Mouse (Mus musculus): ENCODE data around the gene Slc24a3. TPM values are rescaled to one million over a fixed set of nuclear protein-coding genes. Genes with fewer than 3 reads are reported as not detected.
A peak's percentile ranks its signal among the peaks of the same experiment; 100 is the strongest.

The Slc24a3 gene
- polyA plus RNA-seq, 1 experiment from 2014 or later, result 2.5 TPM

GRCm38 (mm10) chr2:145165854-145166253 is 1.7 kb upstream of the Slc24a3 start:
- H3K4me2 ChIP-seq, result no peak overlapping the region
- peaks cover 14% of the 10 kb centered on the region for H3K4me1 ChIP-seq
- H3K27me3 ChIP-seq, result peaks cover 13% of the 10 kb centered on the region
- no peaks in the 10 kb centered on the region for H3K9me3 ChIP-seq
- ATAC-seq (ENCODE audit: low FRiP score), result no peak
- WGBS, result 90% methylated on average over 6 of the region's 6 CpGs
- no peak overlapping the region for H3K4me3 ChIP-seq (replicated peaks)
- no peak overlapping the region for H3K9ac ChIP-seq
- H3K27ac ChIP-seq, result no peak overlapping the region
- H3K36me3 ChIP-seq (replicated peaks), result no peaks in the 10 kb centered on the region

- H3K27ac ChIP-seq, result peak overlapping the region; percentile 82
- H3K4me3 ChIP-seq (replicated peaks), result peak overlapping the region; percentile 81
- ATAC-seq (ENCODE audit: low FRiP score), result peak; percentile 75
- peak overlapping the region; percentile 93 for H3K4me2 ChIP-seq
- no peaks in the 10 kb centered on the region for H3K9me3 ChIP-seq
- WGBS, result under 1% methylated on average over 37 of the region's 38 CpGs
- peaks cover 13% of the 10 kb centered on the region for H3K27me3 ChIP-seq
- H3K4me1 ChIP-seq, result peaks cover 14% of the 10 kb centered on the region
- H3K36me3 ChIP-seq (replicated peaks), result no peaks in the 10 kb centered on the region
- H3K9ac ChIP-seq, result peak overlapping the region; percentile 82
These were observed 397 bp upstream of the Slc24a3 start for GRCm38 (mm10) chr2:145167051-145167663.

GRCm38 (mm10) chr2:145168405-145168971 is 934 bp downstream of the Slc24a3 start:
- H3K4me2 ChIP-seq, result peak overlapping the region; percentile 93
- peak overlapping the region; percentile 82 for H3K27ac ChIP-seq
- no peaks in the 10 kb centered on the region for H3K36me3 ChIP-seq (replicated peaks)
- H3K27me3 ChIP-seq, result peaks cover 13% of the 10 kb centered on the region
- H3K9ac ChIP-seq, result peak overlapping the region; percentile 82
- peak; percentile 31 for ATAC-seq (ENCODE audit: low FRiP score)
- peak overlapping the region; percentile 81 for H3K4me3 ChIP-seq (replicated peaks)
- 8% methylated on average over 10 of the region's 10 CpGs for WGBS
- H3K4me1 ChIP-seq, result peaks cover 14% of the 10 kb centered on the region
- H3K9me3 ChIP-seq, result no peaks in the 10 kb centered on the region

- H3K9ac ChIP-seq, result no peak overlapping the region
- H3K4me1 ChIP-seq, result peaks cover 9% of the 10 kb centered on the region
- peaks cover 10% of the 10 kb centered on the region for H3K27me3 ChIP-seq
- H3K9me3 ChIP-seq, result no peaks in the 10 kb centered on the region
- no peak overlapping the region for H3K4me3 ChIP-seq (replicated peaks)
- no peaks in the 10 kb centered on the region for H3K36me3 ChIP-seq (replicated peaks)
- H3K4me2 ChIP-seq, result no peak overlapping the region
- 91% methylated on average over 4 of the region's 4 CpGs for WGBS
- no peak overlapping the region for H3K27ac ChIP-seq
- no peak for ATAC-seq (ENCODE audit: low FRiP score)
These were observed 5.6 kb downstream of the Slc24a3 start for GRCm38 (mm10) chr2:145172978-145173655.

GRCm38 (mm10) chr2:145175036-145175435 is 7.5 kb downstream of the Slc24a3 start:
- H3K9me3 ChIP-seq, result no peaks in the 10 kb centered on the region
- H3K4me2 ChIP-seq, result no peak overlapping the region
- no peaks in the 10 kb centered on the region for H3K27me3 ChIP-seq
- no peaks in the 10 kb centered on the region for H3K4me1 ChIP-seq
- WGBS, result 85% methylated on average over 7 of the region's 7 CpGs
- H3K4me3 ChIP-seq (replicated peaks), result no peak overlapping the region
- H3K27ac ChIP-seq, result no peak overlapping the region
- H3K36me3 ChIP-seq (replicated peaks), result no peaks in the 10 kb centered on the region
- H3K9ac ChIP-seq, result no peak overlapping the region
- ATAC-seq (ENCODE audit: low FRiP score), result no peak

GRCm38 (mm10) chr2:145182410-145182809 is 14.9 kb downstream of the Slc24a3 start:
- WGBS, result 64% methylated on average over 8 of the region's 8 CpGs
- H3K4me2 ChIP-seq, result no peak overlapping the region
- H3K36me3 ChIP-seq (replicated peaks), result no peaks in the 10 kb centered on the region
- H3K27me3 ChIP-seq, result no peaks in the 10 kb centered on the region
- H3K4me1 ChIP-seq, result no peaks in the 10 kb centered on the region
- no peak for ATAC-seq (ENCODE audit: low FRiP score)
- H3K4me3 ChIP-seq (replicated peaks), result no peak overlapping the region
- no peaks in the 10 kb centered on the region for H3K9me3 ChIP-seq
- H3K27ac ChIP-seq, result no peak overlapping the region
- no peak overlapping the region for H3K9ac ChIP-seq

- Histone ChIP-seq H3K4me2 (no peak overlapping the region), H3K9me3 (no peaks in the 10 kb centered on the region), H3K27me3 (no peaks in the 10 kb centered on the region), H3K4me3 (replicated peaks) (no peak overlapping the region), H3K9ac (no peak overlapping the region), H3K4me1 (no peaks in the 10 kb centered on the region), H3K36me3 (replicated peaks) (no peaks in the 10 kb centered on the region), H3K27ac (no peak overlapping the region)
- WGBS, result 75% methylated on average over 2 of the region's 2 CpGs
- ATAC-seq (ENCODE audit: low FRiP score), result no peak
These were observed 21.3 kb downstream of the Slc24a3 start for GRCm38 (mm10) chr2:145188828-145189227.

- WGBS, result 78% methylated on average over 3 of the region's 3 CpGs
- no peaks in the 10 kb centered on the region for H3K36me3 ChIP-seq (replicated peaks)
- H3K4me3 ChIP-seq (replicated peaks), result no peak overlapping the region
- H3K27ac ChIP-seq, result no peak overlapping the region
- H3K27me3 ChIP-seq, result no peaks in the 10 kb centered on the region
- ATAC-seq (ENCODE audit: low FRiP score), result no peak
- no peaks in the 10 kb centered on the region for H3K4me1 ChIP-seq
- no peak overlapping the region for H3K4me2 ChIP-seq
- no peak overlapping the region for H3K9ac ChIP-seq
- no peaks in the 10 kb centered on the region for H3K9me3 ChIP-seq
These were observed 28.5 kb downstream of the Slc24a3 start for GRCm38 (mm10) chr2:145196043-145196442.

GRCm38 (mm10) chr2:145196501-145197042 is 29.0 kb downstream of the Slc24a3 start:
- H3K4me2 ChIP-seq, result no peak overlapping the region
- no peak overlapping the region for H3K9ac ChIP-seq
- ATAC-seq (ENCODE audit: low FRiP score), result no peak
- H3K9me3 ChIP-seq, result no peaks in the 10 kb centered on the region
- H3K27ac ChIP-seq, result no peak overlapping the region
- WGBS, result 92% methylated on average over 7 of the region's 7 CpGs
- H3K36me3 ChIP-seq (replicated peaks), result no peaks in the 10 kb centered on the region
- H3K27me3 ChIP-seq, result no peaks in the 10 kb centered on the region
- H3K4me3 ChIP-seq (replicated peaks), result no peak overlapping the region
- no peaks in the 10 kb centered on the region for H3K4me1 ChIP-seq

GRCm38 (mm10) chr2:145197076-145197475 is 29.5 kb downstream of the Slc24a3 start:
- Histone ChIP-seq H3K4me2 (no peak overlapping the region), H3K27me3 (no peaks in the 10 kb centered on the region), H3K4me1 (no peaks in the 10 kb centered on the region), H3K27ac (no peak overlapping the region), H3K9ac (no peak overlapping the region), H3K4me3 (replicated peaks) (no peak overlapping the region), H3K9me3 (no peaks in the 10 kb centered on the region), H3K36me3 (replicated peaks) (no peaks in the 10 kb centered on the region)
- WGBS, result 90% methylated on average over 4 of the region's 4 CpGs
- ATAC-seq (ENCODE audit: low FRiP score), result no peak

GRCm38 (mm10) chr2:145213587-145213986 is 46.0 kb downstream of the Slc24a3 start:
- Histone ChIP-seq H3K4me3 (replicated peaks) (no peak overlapping the region), H3K36me3 (replicated peaks) (no peaks in the 10 kb centered on the region), H3K4me2 (no peak overlapping the region), H3K4me1 (no peaks in the 10 kb centered on the region), H3K27me3 (no peaks in the 10 kb centered on the region), H3K27ac (no peak overlapping the region), H3K9ac (no peak overlapping the region), H3K9me3 (no peaks in the 10 kb centered on the region)
- ATAC-seq (ENCODE audit: low FRiP score), result no peak
- 96% methylated on average over 11 of the region's 11 CpGs for WGBS

GRCm38 (mm10) chr2:145214086-145214831 is 46.7 kb downstream of the Slc24a3 start:
- no peak overlapping the region for H3K4me3 ChIP-seq (replicated peaks)
- no peak overlapping the region for H3K9ac ChIP-seq
- no peak for ATAC-seq (ENCODE audit: low FRiP score)
- H3K27me3 ChIP-seq, result no peaks in the 10 kb centered on the region
- H3K36me3 ChIP-seq (replicated peaks), result no peaks in the 10 kb centered on the region
- H3K4me1 ChIP-seq, result no peaks in the 10 kb centered on the region
- H3K27ac ChIP-seq, result no peak overlapping the region
- no peak overlapping the region for H3K4me2 ChIP-seq
- WGBS, result 88% methylated on average over 8 of the region's 8 CpGs
- H3K9me3 ChIP-seq, result no peaks in the 10 kb centered on the region

Data from forebrain, embryonic 12.5 days (tissue).